Mouse (Mus musculus): ENCODE data around the gene Gm17387.
A peak's percentile ranks its signal among the peaks of the same experiment; 100 is the strongest.

DNA sequence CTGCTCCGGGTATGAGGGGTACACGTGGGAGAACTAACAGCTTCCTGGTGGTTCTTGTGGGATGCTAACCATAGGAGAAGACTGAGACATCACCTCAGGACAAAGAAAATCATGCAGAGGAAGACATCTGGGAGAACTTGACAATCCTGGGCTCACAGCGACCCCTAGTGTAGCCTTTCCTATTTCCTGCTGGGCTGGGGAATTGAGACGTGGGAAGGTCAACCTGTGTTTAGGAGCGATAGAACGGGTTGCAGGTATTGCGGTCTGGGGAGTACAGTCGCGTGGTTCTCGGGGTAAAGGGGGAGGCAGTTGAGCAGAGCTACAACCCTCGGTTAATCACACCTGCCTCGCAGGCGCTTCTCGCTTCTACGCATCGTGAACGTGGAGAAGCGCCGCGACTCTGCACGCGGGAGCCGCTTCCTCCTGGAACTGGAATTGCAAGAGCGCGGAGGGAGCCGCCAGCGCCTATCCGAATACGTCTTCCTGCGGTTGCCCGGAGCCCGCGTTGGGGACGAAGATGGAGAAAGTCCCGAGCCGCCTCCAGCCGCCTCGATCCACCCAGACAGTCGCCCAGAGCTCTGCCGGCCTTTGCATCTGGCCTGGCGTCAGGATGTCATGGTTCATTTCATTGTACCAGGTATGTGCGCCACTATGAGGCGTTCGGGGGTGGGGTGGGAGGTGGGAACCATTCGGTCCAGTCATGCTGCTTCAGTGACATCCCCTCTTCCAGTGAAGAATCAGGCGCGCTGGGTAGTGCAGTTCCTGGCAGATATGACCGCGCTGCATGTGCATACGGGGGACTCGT, 41.3 kb downstream of the Gm17387 start:
- TF ChIP-seq CTCF (IDR thresholded peaks at IDR 0.05), result peak; percentile 86
- no peak for TF ChIP-seq EP300 (IDR thresholded peaks at IDR 0.05)
